Mouse (Mus musculus): ENCODE data around the gene Mest.

GRCm38 (mm10) chr6:30697464-30697863 lies 25.9 kb upstream of the Mest start:
- TF ChIP-seq GATA1 (IDR thresholded peaks at IDR 0.05; ENCODE audit: low read length) (no peak), TAL1 (IDR thresholded peaks at IDR 0.05; ENCODE audit: low read length) (no peak)
